Mouse (Mus musculus) mouse embryonic stem cell (cell line): Measurements from ENCODE around the gene Hoxd3.

Source experiments
- in situ Hi-C, 2 experiments: fragments of 300-500 bp; cut with MboI; formaldehyde crosslinking; loops; 1 replicate in 1 of 2; 3 replicates in 1 of 2; pipeline ENCODE4 v1.14.3; 2019 to 2020; ENCODE audit warnings: low sequenced_read_pairs in 2 of 2, low pct_unique_long_range_greater_than_20kb in 1 of 2, mixed read lengths in 1 of 2; ENCODE audit not compliant: unreplicated experiment in 1 of 2

Gene Hoxd3

DNA sequence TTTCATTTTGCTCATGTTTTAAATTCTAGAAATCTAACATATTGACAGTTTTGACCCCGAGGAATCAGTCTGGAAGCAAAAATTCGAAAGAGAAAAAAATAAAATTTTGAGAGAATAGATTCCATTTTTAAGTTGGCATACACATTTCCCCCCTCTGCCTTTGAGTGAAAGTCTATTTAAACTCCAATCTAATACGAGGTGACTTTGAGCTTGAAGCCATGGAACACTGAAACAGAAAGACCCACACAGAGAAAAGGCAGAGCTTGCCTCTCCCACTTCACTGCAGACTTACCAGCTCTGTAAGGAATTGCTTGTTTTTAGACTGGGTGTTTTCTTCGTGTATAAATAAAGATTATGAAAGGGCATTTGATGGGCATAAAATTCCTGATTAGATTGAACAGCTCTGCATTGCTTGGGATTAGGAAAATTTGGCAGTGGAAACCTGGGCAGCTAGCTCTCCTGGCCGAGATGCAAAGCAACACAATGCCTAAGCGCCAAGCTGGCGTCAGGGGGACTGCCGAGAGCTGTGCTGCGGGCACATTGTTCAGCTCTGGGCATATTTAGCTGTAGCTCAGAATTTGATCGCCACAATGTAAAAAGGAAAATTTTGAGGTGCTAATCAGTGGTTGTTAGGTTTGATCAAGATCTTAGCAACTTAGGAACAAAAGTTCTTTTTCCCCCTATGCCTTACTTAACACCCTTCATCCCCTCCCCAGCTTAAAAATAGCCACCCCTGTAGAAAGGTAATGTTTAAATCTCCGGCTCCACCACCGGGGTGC, 22.7 kb upstream of the Hoxd3 start:
- in situ Hi-C loops: loop anchor here (10.0 to 25.0 kb wide), 2 partner anchors 46 to 898 kb away; no protein-coding TSS in a partner anchor

DNA sequence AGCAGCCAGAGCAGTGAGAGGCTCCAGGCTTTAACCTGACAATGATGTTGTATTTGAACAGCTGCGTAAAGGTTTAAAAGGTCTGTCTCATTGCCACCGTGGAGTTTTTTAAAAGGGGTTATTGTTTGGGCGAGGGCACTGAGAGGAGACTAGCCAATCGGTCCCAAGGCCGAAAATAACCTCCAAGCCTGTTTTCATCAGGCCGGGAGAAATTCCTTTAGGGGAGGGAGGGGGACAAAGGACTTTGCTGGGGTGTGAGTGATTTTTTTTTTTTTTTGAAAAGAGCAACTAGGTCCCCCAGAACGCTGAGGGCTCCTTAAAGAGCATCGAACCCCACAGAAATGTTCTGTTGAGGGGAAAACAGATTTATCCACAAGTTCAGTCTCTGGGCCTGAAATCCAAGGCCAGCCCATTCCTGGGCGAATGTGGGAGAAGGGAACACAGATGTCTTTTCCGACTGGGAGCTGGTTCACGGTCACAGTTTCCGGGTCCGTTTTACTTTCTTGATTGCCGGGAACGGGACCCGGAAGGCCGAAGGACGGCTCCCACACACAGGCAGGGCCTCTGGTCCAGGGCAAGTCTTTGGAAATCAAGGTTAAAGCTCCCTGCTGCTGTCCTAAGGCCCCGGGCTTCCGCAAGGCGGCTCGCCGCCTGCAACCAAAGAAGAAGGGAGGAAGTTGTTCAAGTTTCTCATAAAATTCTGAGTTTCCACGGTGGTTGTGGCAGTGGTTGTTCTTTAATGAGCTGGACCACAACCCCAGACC, 22.0 kb upstream of the Hoxd3 start:
- in situ Hi-C loops: loop anchor here (10.0 to 25.0 kb wide), 4 partner anchors 45 to 898 kb away; no protein-coding TSS in a partner anchor

DNA sequence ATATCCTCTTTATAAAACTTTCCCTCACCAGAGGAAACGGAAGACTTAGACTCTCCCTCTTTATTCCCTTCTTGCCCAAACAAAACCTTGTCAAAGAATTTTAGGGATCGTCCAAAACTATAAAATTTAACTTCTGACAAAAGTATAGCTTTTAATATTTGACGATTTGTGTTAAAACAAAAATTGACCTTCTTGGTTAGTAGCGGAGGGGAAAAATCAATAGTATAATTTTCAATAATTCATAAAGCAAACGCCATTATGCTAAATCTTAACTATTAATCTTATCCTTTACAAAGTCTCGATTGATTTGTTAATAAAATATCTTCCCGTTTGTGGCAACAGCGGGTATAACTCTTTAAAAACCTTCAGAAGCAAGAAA, 21.4 kb upstream of the Hoxd3 start:
- in situ Hi-C loops: loop anchor here (10.0 to 25.0 kb wide), 3 partner anchors 274 to 897 kb away; no protein-coding TSS in a partner anchor

DNA sequence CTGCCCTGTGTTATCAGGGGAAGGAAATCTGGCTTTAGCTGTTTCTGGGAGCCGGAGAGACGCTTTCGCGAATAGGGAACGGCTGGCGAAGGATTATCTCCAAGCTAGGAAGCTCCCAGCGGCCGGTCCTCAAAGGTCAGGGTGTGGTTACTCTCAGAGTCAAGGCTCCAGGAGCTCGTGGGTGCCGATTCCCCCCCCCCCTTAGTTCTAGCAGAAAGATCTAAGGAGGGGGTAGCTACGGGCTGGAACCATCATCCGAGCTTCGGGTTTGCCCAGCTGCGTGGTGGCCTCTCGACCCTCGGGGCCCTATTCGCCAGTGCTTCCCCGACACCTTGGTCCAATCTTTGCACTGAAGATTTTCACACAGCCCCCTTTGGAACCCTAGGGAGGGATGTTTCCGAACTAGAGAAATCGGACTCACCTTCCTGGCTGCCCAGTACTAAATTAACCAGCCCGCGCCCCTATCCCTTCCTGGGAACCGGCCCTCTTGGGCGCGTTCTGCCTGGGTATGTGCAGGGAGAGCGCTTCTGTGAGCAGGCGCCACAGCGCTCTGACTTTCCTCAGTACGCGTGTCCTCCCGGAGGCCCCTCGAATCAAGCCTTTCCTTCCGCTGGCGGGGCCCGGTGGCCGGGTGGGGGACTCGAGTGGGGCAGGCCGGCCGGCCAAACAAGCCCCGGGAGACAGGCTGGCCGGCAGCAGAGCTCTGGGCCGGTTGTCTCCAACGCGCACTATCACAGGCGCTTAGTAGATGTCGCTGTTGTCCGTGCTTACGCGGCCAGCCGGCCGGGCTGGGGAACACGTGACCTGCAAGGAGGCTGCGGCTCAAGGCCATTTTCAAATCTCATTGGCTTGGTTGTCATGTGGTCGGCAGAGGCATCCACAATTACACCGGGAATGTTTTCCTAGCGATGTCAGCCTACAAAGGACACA, 20.4 kb upstream of the Hoxd3 start, which contains the start of gene Hoxd10:
Gene Hoxd10 (plus strand): TSS at position 903 of the 930 bp plus-strand sequence.
- in situ Hi-C loops: loop anchor here (10.0 to 25.0 kb wide), 3 partner anchors 274 to 896 kb away; no protein-coding TSS in a partner anchor

DNA sequence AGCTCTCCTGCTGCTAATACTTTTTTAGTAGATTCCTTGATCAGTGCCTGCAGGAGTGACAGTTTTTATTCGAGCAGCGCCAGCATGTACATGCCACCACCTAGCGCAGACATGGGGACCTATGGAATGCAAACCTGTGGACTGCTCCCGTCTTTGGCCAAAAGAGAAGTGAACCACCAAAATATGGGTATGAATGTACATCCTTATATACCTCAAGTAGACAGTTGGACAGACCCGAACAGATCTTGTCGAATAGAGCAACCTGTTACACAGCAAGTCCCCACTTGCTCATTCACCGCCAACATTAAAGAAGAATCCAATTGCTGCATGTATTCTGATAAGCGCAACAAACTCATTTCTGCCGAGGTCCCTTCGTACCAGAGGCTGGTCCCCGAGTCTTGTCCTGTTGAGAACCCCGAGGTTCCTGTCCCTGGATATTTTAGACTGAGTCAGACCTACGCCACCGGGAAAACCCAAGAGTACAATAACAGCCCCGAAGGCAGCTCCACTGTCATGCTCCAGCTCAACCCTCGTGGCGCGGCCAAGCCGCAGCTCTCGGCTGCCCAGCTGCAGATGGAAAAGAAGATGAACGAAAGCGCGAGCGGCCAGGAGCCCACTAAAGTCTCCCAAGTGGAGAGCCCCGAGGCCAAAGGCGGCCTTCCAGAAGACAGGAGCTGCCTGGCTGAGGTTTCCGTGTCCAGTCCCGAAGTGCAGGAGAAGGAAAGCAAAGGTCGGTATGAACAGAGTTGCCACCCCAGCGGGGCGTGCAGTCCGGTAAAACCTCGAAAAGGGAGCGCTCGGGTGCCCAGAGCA, 19.5 kb upstream of the Hoxd3 start:
- in situ Hi-C loops: loop anchor here (10.0 to 25.0 kb wide), 3 partner anchors 273 to 895 kb away; no protein-coding TSS in a partner anchor

DNA sequence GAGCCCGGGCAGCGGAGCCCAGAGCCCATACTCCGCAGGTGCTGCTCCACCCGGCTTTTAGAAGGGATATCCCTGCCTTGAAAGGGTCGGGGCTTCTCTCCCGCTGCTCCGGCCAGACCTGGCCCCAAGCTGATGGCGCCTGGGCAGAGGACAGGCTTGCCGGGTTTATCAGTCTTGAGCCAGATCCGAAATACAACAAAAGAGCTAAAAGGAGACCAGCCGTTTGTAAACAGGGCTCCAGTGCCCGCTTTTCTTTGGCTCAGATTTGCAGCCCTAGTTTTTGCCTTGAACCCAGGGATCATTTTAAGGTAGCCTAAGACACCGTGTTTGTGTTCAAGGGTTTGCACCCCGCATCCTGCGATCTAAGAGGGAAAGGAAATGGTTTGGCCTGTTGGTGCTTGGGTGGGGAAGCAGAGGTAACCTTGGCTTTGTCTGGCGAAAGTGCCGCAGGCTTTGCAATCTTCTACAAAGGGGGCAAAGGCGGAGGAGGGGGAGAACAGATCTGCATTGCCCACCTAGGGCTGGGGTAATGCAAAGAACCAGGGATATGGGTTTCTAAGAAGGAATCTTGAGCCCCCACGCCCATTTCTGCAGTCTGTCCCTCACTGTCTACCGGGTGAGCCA, 18.8 kb upstream of the Hoxd3 start:
- in situ Hi-C loops: loop anchor here (10.0 to 25.0 kb wide), 3 partner anchors 272 to 894 kb away; no protein-coding TSS in a partner anchor

DNA sequence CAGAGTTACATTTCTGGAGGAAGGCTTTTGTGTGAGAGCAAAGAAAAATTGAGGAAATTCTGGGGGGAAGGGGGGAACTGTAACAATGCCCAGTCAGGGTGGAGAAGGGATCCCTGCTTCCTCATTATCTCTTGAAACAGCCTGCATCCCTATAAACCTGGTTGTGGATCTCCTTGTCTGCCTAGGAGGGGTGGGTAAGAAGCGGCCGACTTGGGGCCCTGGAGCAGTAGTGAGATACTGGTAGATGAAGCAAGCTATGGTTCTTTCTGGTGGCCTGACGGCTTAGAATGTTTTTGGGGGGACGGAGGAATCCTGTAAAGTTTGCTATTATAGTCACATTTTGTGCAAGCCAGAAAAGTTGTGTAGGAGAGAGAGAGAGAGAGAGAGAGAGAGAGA, 18.3 kb upstream of the Hoxd3 start:
- in situ Hi-C loops: loop anchor here (10.0 to 25.0 kb wide), 3 partner anchors 271 to 894 kb away; no protein-coding TSS in a partner anchor

DNA sequence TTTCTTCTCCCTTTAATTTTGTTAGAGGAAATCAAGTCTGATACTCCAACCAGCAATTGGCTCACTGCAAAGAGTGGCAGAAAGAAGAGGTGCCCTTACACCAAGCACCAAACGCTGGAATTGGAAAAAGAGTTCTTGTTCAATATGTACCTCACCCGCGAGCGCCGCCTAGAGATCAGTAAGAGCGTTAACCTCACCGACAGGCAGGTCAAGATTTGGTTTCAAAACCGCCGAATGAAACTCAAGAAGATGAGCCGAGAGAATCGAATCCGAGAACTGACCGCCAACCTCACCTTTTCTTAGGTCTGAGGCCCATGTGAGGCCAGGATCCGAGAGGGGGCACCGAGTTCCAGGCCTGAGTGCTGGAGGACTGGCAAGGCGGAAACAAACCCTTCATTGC, 17.7 kb upstream of the Hoxd3 start:
- in situ Hi-C loops: loop anchor here (10.0 to 25.0 kb wide), 3 partner anchors 271 to 893 kb away; no protein-coding TSS in a partner anchor

DNA sequence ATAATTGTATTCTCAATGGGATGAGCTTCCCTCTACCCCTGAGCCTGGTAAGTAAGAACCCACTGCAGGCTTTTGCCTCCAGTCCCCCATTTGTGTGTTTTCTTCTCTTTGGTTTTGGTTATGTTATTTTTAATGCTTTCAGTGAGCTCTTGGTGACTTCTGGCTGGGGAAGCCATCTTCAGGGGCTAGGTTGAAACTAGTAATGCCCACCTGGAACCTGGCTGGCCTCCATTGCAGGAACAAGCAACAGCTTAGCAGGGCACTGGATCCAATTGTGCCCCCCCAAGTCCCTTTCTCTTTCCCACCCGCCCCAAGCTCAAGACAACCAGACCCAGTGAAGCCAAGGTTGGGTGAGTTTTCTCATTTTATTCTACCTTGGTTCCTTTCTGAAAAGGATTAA, 16.3 kb upstream of the Hoxd3 start:
- in situ Hi-C loops: loop anchor here (10.0 to 25.0 kb wide), 3 partner anchors 269 to 892 kb away; no protein-coding TSS in a partner anchor

DNA sequence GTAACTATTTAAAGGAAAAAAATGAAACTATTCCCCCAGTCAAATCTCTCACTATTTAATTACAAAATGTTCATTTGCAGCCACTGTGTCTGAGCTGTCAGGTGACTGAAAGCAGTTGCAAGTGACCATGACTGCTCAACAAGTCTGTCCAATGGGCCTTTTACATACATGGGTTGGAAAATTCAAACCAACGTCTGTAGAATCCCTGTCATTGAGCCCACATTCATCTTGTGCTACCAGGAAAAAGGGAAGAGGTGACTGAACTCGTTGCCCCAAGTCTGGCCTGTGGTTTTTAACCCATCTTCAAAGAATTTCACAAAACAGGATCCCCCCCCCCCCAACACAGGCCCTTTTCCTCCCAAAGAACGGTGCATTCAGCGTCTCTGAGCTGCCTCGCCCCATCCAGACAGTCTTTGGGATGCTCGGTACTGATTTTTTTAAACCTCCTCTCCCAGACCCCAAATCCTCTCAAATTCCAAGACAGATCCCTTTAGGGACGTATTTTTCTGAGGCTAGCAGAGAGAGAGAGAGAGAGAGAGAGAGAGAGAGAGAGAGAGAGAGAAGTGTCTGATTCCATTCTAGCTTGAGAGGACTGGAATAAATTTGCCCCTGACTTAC, 15.8 kb upstream of the Hoxd3 start:
- in situ Hi-C loops: loop anchor here (10.0 to 25.0 kb wide), 3 partner anchors 269 to 891 kb away; no protein-coding TSS in a partner anchor

DNA sequence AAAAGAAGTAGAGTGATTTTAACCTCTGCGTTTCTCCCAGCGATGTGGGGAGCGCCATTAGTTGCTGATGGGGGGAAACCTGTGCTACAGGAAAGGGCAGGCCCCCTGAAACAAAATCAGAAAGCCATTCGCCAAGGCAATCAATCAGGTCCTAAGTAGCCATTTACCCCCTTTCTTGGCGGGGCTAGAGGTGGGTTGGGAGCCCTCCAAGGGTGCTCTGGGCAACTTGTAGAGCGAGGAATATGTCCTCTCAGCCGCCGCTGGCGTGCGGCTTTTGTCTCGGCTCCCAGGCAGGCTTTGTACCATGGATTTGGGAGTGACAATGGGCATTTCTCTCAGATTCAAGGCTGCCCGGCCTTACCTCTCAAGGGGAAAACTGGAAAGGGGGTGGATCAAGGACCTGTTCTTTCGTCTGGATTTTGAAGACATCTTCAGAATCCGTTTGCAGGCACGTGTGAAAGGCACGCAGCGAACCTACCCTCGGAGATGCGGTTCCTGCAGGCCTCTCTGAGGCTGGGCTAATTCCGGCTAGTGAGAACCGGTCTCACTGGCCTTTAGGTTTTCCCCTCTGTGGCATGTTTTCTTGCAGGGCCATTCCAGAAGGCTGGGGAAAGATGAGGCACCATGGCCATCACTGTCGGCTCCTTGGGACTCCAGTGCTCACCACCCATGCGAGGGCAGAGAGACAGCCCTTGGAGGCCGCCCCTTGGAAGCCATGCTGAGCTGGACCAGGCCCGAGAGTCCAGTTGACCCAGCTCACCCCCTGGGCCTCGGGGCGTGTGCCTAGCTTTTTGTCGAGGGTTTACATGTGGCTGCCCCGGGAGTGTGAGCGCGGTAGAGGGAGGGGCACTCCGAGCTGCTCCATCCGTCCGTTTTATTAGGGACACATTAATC, 15.0 kb upstream of the Hoxd3 start:
- in situ Hi-C loops: loop anchor here (10.0 to 25.0 kb wide), 3 partner anchors 268 to 891 kb away; no protein-coding TSS in a partner anchor

DNA sequence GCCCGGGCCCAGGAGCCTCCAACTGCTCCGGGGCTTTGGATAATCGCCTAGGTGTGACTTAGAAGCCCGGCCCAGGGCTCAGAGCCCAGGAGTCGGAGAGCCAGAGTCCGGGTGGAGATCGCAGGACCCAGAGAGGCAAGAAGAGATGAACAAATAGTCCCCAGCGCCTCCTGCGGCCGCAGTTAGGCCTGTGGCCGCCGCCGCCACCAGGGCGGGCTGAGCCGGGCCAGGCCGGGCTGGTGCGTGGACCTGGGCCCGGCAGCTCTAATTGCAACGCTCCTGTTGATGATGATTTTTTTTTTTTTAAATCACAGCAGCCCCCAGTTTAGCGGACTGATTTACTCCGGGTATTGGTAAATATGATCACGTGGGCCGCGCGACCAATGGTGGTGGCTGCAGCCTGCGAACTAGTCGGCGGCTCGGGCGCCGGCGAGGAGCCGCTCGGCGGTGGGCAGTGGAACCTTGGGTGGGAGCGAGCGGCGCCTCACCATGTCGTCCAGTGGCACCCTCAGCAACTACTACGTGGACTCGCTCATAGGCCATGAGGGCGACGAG, 14.1 kb upstream of the Hoxd3 start, which contains the start of gene Hoxd9:
Gene Hoxd9 (plus strand): TSS at position 161 of the 555 bp plus-strand sequence.
- in situ Hi-C loops: loop anchor here (10.0 to 25.0 kb wide), 3 partner anchors 267 to 890 kb away; no protein-coding TSS in a partner anchor

DNA sequence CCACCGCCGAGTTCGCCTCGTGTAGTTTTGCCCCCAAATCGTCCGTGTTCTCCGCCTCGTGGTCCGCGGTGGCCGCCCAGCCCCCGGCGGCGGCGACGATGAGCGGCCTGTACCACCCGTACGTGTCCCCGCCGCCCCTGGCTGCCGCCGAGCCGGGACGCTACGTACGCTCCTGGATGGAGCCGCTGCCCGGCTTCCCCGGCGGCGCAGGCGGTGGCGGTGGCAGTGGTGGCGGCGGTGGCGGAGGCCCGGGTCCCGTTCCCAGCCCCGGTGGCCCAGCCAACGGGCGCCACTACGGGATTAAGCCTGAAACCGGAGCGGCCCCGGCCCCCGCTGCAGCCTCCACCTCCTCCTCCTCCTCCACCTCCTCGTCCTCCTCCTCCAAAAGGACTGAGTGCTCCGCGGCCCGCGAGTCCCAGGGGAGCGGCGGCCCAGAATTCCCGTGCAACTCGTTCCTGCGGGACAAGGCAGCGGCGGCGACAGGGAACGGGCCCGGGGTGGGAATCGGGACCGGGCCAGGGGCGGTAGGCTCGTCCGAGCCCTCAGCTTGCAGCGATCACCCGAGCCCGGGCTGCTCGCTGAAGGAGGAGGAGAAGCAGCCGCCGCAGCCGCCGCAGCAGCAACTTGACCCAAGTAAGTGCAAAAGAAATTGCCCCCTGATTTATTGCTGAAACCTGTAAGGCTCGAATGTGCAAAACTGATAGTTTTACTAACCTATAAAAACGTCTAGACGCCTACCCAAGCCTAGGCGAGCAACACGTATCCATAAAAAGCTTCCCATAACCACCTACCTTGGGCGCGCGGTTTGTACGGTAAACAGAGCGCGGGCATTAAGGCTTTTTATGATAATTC, 13.3 kb upstream of the Hoxd3 start:
- in situ Hi-C loops: loop anchor here (10.0 to 25.0 kb wide), 3 partner anchors 266 to 889 kb away; no protein-coding TSS in a partner anchor

DNA sequence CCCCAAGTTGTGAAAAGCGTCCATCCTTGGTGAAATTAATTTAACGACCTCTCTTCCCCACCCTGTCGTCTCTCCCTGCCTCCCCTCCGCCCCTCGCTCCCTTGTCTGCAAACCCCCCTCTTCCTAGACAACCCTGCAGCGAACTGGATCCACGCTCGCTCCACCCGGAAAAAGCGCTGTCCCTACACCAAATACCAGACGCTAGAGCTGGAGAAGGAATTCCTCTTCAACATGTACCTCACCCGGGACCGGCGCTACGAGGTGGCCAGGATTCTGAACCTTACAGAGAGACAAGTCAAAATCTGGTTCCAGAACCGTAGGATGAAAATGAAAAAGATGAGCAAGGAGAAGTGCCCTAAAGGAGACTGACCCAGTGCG, 12.7 kb upstream of the Hoxd3 start:
- in situ Hi-C loops: loop anchor here (10.0 to 25.0 kb wide), 3 partner anchors 266 to 888 kb away; no protein-coding TSS in a partner anchor
